Mouse (Mus musculus) midbrain, embryonic 13.5 days (tissue): ENCODE measurements around the gene Lyrm4. TPM values are rescaled to one million over a fixed set of nuclear protein-coding genes. Genes with fewer than 3 reads are reported as not detected.

ENCODE experiments used
- ATAC-seq: fragments of 200-750 bp; cut with Nextera tagmentation; 2 replicates; pipeline ENCODE4 v1.8.0; 2017; ENCODE audit warnings: mild to moderate bottlenecking, moderate TSS enrichment, moderate library complexity
- H3K27ac ChIP-seq: fragments of 300-500 bp; sonication (generic); 2 replicates; pipeline ENCODE4 v1.5.1; 2015; ENCODE audit warnings: inconsistent platforms, mild to moderate bottlenecking, moderate library complexity
- H3K27me3 ChIP-seq: fragments of 300-500 bp; sonication (generic); 2 replicates; pipeline ENCODE4 v1.6.1; 2015; ENCODE audit warnings: mild to moderate bottlenecking, inconsistent platforms
- H3K36me3 ChIP-seq: fragments of 300-500 bp; sonication (generic); 2 replicates; pipeline ENCODE4 v1.6.1; 2015; ENCODE audit warnings: mild to moderate bottlenecking, inconsistent platforms
- H3K4me1 ChIP-seq: fragments of 300-500 bp; sonication (generic); replicated peaks from 2 replicates; pipeline ENCODE4 v1.6.1; 2015; ENCODE audit warnings: inconsistent platforms
- H3K4me2 ChIP-seq: fragments of 300-500 bp; sonication (generic); replicated peaks from 2 replicates; pipeline ENCODE4 v1.6.1; 2015; ENCODE audit warnings: moderate library complexity, mild to moderate bottlenecking, inconsistent platforms
- H3K4me3 ChIP-seq: fragments of 300-500 bp; sonication (generic); replicated peaks from 2 replicates; pipeline ENCODE4 v1.5.1; 2015; ENCODE audit warnings: mild to moderate bottlenecking, inconsistent platforms
- H3K9ac ChIP-seq: fragments of 300-500 bp; sonication (generic); replicated peaks from 2 replicates; pipeline ENCODE4 v1.6.1; 2015; ENCODE audit warnings: mild to moderate bottlenecking, inconsistent platforms
- H3K9me3 ChIP-seq: fragments of 300-500 bp; sonication (generic); 2 replicates; pipeline ENCODE4 v1.6.1; 2016; ENCODE audit warnings: mild to moderate bottlenecking, inconsistent platforms
- WGBS: fragments of 180-500 bp; shearing (Covaris S2); methylation state at CpG from one replicate; pipeline ENCODE4 v1.1.7; 2015; 5-methylcytosine and 5-hydroxymethylcytosine counted together
- polyA plus RNA-seq: library from polyadenylated mRNA; unstranded; fragments of >200 nt; fragmentation: Nextera tagmentation; extraction: Ambion mirVana; gene quantifications from 2 replicates; pipeline ENCODE4 v1.2.1, GENCODE M21; 2015

The Lyrm4 gene
- polyA plus RNA-seq, 1 experiment from 2014 or later = 33.4 TPM

DNA sequence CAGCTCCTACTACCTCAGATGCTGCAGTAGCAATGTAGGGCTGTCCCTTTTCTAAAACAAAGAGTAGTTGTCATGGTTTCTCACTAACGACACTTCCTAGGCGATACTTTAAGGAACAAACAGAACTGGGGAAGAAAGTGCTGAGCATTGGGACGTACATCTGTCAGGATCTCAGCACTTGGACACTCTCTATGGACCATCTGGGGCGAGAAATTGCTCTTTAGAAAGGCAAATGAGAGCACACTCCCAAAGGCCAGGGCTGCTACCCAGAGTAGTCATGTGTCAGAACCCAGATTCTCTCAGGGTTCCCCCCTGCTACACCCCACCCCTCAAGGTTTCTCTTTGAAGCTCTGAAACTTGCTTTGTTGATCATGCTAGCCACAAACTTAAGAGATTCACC is 136.9 kb downstream of the Lyrm4 start:
- WGBS = 40% methylated on average over 4 of the region's 4 CpGs
- Histone ChIP-seq H3K4me3 (no peak overlapping the region), H3K36me3 (peaks cover 23% of the 10 kb centered on the region), H3K27ac (no peak overlapping the region), H3K4me1 (peaks cover 11% of the 10 kb centered on the region; the same call in 1 of the 2 replicates), H3K9ac (no peak overlapping the region), H3K4me2 (no peak overlapping the region), H3K9me3 (no peaks in the 10 kb centered on the region), H3K27me3 (no peaks in the 10 kb centered on the region)
- ATAC-seq = no peak

DNA sequence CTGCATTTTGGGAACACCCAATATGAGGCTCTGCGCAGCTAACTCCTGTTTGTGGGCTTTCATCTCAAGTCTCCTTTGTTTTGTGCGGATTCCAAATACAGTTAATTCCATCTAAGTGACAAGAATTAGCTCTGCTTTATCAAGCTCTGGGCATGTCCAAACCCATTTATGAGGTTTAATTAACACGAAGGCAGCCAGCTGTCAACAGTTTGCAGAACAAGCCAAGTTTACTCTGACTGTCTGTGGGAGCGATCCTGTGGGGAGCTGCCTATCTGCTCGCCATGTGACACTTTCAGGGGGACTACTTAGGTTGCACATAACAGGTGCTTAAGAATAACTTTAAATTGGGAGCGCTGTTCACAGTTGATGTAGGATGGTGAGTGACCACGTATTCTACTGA is 140.4 kb downstream of the Lyrm4 start:
- H3K4me1 ChIP-seq = peaks cover 11% of the 10 kb centered on the region; the same call in 1 of the 2 replicates
- H3K9me3 ChIP-seq = no peaks in the 10 kb centered on the region
- H3K9ac ChIP-seq = no peak overlapping the region
- no peaks in the 10 kb centered on the region for H3K27me3 ChIP-seq
- H3K27ac ChIP-seq = no peak overlapping the region
- H3K4me3 ChIP-seq = no peak overlapping the region
- WGBS = 93% methylated on average over 7 of the region's 7 CpGs
- ATAC-seq = no peak
- no peak overlapping the region for H3K4me2 ChIP-seq
- H3K36me3 ChIP-seq = peaks cover 23% of the 10 kb centered on the region

DNA sequence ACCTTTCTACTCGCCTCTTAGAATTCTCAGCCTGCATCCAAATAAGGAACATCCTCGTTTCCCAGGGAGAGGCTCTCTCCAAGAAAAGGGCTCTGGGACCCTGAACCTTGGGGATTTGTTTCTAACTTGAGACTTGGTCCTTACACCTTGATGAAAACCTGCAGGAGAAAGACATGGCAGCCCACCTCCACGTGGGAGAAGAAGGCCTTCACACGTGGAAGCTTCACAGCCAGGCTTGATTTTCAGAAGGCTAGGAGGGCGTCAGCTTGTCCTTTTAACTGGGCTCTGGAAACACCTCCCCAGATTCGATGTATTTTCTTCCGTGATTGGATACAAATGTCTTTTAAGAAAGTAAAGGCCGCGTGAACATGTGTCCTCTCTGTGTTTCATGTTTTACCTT is 147.5 kb downstream of the Lyrm4 start:
- Histone ChIP-seq H3K4me1 (peaks cover 22% of the 10 kb centered on the region), H3K27ac (no peak overlapping the region), H3K9me3 (no peaks in the 10 kb centered on the region), H3K36me3 (no peaks in the 10 kb centered on the region), H3K9ac (peak overlapping the region; percentile 63; the same call in 1 of the 2 replicates), H3K4me2 (peak overlapping the region; percentile 98), H3K4me3 (peak overlapping the region; percentile 63), H3K27me3 (peaks cover 40% of the 10 kb centered on the region)
- WGBS = 22% methylated on average over 9 of the region's 9 CpGs
- ATAC-seq = no peak

DNA sequence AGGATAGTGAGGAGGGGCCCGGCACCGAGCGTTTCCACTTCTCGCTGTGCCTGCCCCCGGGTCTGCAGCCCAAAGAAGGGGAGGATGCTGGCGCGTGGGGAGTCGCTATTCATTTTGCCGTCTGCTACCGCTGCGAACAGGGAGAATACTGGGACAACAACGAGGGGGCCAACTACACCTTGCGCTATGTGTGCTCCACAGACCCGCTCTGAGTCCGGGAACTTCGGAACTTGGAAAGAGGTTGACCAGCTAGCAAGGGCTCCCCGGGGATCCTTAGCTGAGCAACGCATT is 147.9 kb downstream of the Lyrm4 start:
- no peaks in the 10 kb centered on the region for H3K9me3 ChIP-seq
- H3K4me3 ChIP-seq = peak overlapping the region; percentile 63
- H3K4me2 ChIP-seq = peak overlapping the region; percentile 98
- H3K27me3 ChIP-seq = peaks cover 40% of the 10 kb centered on the region
- no peaks in the 10 kb centered on the region for H3K36me3 ChIP-seq
- peak overlapping the region; percentile 63 for H3K9ac ChIP-seq
- H3K27ac ChIP-seq = no peak overlapping the region
- no peak; the same call in 1 of the 2 replicates for ATAC-seq
- WGBS = under 1% methylated on average over 18 of the region's 18 CpGs
- peaks cover 22% of the 10 kb centered on the region for H3K4me1 ChIP-seq

DNA sequence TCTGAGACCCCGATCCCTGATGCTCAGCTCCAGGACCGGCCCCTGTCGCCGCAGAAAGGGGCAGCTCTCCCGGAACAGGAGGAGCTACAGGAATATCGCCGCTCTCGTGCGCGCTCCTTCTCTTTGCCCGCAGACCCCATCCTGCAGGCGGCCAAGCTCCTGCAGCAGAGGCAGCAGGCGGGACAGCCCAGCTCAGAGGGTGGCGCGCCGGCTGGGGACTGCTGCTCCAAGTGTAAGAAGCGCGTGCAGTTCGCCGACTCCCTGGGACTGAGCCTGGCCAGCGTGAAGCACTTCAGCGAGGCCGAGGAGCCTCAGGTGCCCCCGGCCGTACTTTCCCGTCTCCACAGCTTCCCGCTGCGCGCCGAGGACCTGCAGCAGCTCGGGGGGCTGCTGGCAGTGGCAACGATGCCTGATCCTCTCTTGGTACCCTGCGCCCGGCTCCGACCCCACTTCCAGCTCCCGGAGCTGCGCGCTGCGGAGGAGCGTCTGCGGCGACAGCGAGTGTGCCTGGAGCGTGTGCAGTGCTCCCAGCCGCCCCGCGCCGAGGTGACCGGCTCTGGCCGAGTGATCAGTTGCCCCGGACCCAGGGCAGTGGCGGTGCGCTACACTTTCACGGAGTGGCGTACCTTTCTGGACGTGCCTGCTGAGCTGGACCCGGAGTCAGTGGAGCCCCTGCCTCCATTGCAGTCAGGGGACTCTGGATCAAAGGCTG is 148.5 kb downstream of the Lyrm4 start:
- peak; percentile 78 for ATAC-seq
- Histone ChIP-seq H3K9me3 (no peaks in the 10 kb centered on the region), H3K27me3 (peaks cover 40% of the 10 kb centered on the region), H3K4me1 (peaks cover 22% of the 10 kb centered on the region), H3K4me2 (peak overlapping the region; percentile 98), H3K4me3 (peak overlapping the region; percentile 63), H3K36me3 (no peaks in the 10 kb centered on the region), H3K27ac (no peak overlapping the region), H3K9ac (peak overlapping the region; percentile 63)
- under 1% methylated on average over 57 of the region's 57 CpGs for WGBS

DNA sequence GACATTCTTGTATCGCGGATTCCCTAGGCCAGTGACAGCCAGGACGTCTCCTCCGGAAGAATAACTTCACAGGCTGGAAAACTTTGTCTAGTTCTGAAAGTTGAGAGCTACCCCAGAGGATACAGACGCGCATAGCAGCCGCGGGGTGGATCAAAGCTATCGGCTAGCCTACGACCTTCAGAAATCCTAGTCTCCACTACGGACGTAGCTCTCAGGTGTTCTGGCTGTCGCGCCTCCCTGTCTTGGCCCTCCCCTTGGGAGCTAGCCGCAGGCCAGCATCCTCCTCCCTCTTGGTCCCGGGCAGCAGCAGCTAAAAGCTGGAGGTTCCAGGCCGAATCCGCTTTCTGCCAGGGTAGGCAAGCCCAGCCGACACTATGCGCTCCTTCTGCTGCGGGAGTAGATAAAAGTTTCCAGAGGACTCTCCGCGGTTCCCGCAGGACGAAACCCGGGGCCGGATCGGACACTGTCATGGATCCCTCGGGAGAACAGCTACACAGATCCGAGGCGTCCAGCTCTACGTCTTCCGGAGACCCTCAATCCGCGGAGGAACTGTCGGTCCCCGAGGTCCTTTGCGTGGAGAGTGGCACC is 149.1 kb downstream of the Lyrm4 start:
- Histone ChIP-seq H3K36me3 (no peaks in the 10 kb centered on the region), H3K27ac (no peak overlapping the region), H3K9me3 (no peaks in the 10 kb centered on the region), H3K4me1 (peaks cover 22% of the 10 kb centered on the region), H3K4me2 (peak overlapping the region; percentile 98), H3K27me3 (peaks cover 40% of the 10 kb centered on the region), H3K4me3 (peak overlapping the region; percentile 63), H3K9ac (peak overlapping the region; percentile 63)
- WGBS = under 1% methylated on average over 38 of the region's 38 CpGs
- ATAC-seq = peak; percentile 65

DNA sequence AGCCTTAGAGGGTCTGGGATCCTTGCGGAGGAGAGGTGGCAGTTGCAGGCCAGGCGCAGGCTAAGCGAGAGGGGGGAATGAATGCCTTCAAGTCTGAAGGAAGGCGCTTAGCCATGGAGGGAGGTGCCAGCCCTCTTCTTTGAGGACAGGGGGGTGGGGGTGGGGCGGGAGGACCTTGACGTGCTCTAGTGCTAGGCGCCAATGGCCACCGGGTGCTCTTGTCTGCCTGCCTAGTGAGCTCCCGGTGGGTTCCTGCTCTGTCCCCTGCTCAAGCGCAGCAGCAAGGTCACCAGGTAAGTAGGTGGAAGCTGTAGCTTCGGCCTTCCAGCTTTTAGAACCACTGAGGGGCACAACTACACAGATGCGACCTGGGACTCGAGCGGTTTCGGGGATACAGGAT is 149.6 kb downstream of the Lyrm4 start:
- Histone ChIP-seq H3K36me3 (no peaks in the 10 kb centered on the region), H3K27ac (no peak overlapping the region), H3K9me3 (no peaks in the 10 kb centered on the region), H3K4me3 (peak overlapping the region; percentile 63), H3K27me3 (peaks cover 40% of the 10 kb centered on the region), H3K4me1 (peaks cover 22% of the 10 kb centered on the region), H3K4me2 (peak overlapping the region; percentile 98), H3K9ac (no peak overlapping the region)
- WGBS = 2% methylated on average over 15 of the region's 15 CpGs
- ATAC-seq = 0 out of 2 replicates have a peak, but pooled peaks have one; percentile 22

DNA sequence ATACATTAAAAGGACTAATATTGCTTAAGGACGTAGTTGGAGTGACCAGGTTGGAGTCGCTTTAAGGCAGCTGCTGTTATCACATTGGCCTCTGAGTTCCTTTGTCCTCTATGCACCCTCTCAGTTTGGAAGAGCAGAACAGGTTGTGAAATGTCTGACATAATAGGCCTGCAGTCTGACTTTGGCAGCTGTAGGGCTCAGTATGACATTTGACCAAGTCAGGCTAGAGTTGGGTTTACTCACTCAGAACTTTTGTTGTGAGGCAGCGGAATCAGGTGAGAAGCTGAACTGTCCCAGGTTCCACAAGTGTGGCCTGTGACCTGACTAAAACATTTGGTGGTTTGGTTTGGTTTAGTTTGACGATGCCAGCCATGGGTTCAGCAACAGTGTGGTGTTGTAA is 153.7 kb downstream of the Lyrm4 start:
- H3K4me1 ChIP-seq = peaks cover 10% of the 10 kb centered on the region
- no peaks in the 10 kb centered on the region for H3K36me3 ChIP-seq
- no peak for ATAC-seq
- no peak overlapping the region for H3K27ac ChIP-seq
- WGBS = 90% methylated on average over 4 of the region's 4 CpGs
- H3K9ac ChIP-seq = no peak overlapping the region
- H3K27me3 ChIP-seq = peaks cover 20% of the 10 kb centered on the region
- no peak overlapping the region for H3K4me3 ChIP-seq
- no peak overlapping the region for H3K4me2 ChIP-seq
- H3K9me3 ChIP-seq = no peaks in the 10 kb centered on the region

DNA sequence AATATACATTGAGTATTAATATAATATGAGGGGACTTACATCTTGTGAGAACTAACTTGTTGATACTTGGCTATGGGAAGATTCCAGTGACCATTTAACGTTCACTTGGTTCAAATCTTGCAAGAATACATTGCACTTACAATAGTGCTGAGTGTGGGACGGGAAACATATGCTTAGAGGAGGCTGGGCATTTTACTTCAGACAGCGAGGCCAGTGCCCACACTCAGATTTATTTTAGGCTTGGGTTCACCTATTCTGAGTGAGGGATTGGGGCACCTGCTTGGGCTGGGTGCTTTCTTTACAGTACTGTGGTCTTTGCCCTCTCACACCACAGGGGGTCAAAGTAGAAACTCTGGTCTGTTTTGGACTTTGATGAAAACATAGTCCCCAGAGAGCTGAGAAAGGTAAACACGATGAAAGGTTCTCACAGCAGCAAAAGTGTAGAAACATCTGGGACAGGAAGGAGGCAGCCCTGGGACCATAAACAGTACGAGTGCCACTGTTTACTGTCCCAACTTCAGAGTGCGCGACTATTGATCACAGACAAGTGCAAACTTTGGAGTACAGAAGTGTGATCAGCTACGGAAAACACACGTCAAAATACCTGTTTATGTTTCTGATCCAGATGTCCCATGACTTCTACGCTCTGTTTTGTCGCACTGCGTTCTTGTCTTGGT is 157.8 kb downstream of the Lyrm4 start:
- no peak overlapping the region for H3K4me2 ChIP-seq
- H3K4me1 ChIP-seq = no peaks in the 10 kb centered on the region
- WGBS = 80% methylated on average over 12 of the region's 12 CpGs
- H3K27ac ChIP-seq = no peak overlapping the region
- no peaks in the 10 kb centered on the region for H3K27me3 ChIP-seq
- H3K9me3 ChIP-seq = no peaks in the 10 kb centered on the region
- H3K36me3 ChIP-seq = no peaks in the 10 kb centered on the region
- no peak for ATAC-seq
- H3K4me3 ChIP-seq = no peak overlapping the region
- H3K9ac ChIP-seq = no peak overlapping the region

DNA sequence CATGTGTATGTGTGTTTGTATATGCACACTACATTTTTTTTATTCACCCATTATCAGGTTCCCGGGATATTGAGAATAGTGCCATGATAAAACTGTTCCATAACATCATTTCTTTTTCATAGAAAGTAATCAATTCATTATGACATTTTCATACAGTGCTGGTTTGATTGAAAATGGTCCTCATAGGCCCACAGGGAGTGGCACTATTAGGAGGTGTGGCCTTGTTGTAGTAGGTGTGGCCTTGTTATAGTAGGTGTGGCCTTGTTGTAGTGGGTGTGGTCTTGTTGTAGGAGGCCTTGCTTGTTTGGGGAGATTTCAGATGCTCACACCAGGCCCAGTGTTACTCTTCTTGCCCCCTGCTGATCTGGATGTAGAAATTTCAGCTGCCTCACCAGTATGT is 158.8 kb downstream of the Lyrm4 start, which contains the start of gene Ppp1r3g:
TSS of gene Ppp1r3g (plus strand) at position 301 of the 400 bp plus-strand sequence.
- ATAC-seq = no peak
- Histone ChIP-seq H3K27ac (no peak within 1 kb of the TSS), H3K4me3 (no peak within 1 kb of the TSS), H3K36me3 (no peaks in the 10 kb centered on the region), H3K4me1 (no peaks in the 10 kb centered on the region), H3K4me2 (no peak within 1 kb of the TSS), H3K27me3 (no peaks in the 10 kb centered on the region), H3K9me3 (no peaks in the 10 kb centered on the region), H3K9ac (no peak within 1 kb of the TSS)
- 100% methylated on average over 1 of the region's 1 CpGs for WGBS

DNA sequence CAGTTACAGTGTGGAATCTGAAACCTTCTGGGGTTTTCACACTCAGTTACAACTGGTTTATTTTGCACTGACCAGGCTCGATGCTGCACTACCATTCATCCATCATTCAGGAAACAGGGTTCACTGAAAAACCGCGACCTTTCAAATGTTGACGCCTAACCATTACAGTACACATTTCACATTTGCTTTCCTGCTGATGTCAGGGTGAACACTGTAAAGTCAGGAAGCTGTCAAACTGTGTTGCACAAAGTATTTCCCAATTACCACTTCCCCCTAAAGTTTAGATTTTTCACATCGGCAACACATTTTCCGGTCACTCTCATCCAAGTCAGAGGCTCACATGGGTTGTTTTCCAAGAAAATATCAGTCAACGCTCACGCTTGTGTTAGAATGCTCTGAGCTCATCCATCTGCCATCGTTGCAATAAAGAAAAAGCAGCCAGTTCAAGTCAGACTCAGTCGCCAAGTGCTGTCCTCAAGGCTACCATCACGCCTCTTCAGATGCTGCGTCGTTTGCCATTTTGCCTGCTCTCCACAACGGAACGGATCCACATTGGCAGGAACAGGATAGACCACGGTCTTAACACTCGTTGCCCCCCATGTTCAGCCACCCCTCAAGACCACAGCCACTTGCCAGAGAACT is 167.4 kb downstream of the Lyrm4 start:
- WGBS = 91% methylated on average over 17 of the region's 17 CpGs
- Histone ChIP-seq H3K4me2 (no peak overlapping the region), H3K4me1 (no peaks in the 10 kb centered on the region), H3K27me3 (peaks cover 3% of the 10 kb centered on the region; the same call in 1 of the 2 replicates), H3K36me3 (no peaks in the 10 kb centered on the region), H3K4me3 (no peak overlapping the region), H3K27ac (no peak overlapping the region), H3K9ac (no peak overlapping the region), H3K9me3 (no peaks in the 10 kb centered on the region)
- no peak for ATAC-seq
